Mouse (Mus musculus) kidney, adult 2 months (tissue): ENCODE measurements around the gene Myom3.

Source experiments
- CTCF ChIP-seq: fragments of 200-500 bp; conservative IDR thresholded peaks from 2 replicates; pipeline ENCODE4 v1.5.1; 2011; ENCODE audit warnings: low read depth, mild to moderate bottlenecking, control low read depth, low read length, moderate library complexity, mixed read lengths; ENCODE audit not compliant: insufficient read depth, insufficient read length
- POLR2A ChIP-seq: fragments of 200-500 bp; IDR thresholded peaks from one replicate; pipeline ENCODE4 v1.6.1; 2011; ENCODE audit warnings: low read depth, low read length, control low read depth

- no peak for TF ChIP-seq CTCF
- TF ChIP-seq POLR2A = no peak
Observed at GRCm38 (mm10) chr4:135839293-135840011, 79.9 kb downstream of the Myom3 start.
